Mouse (Mus musculus) C3H10T1/2 (cell line): ENCODE measurements around the gene Iscu. TPM values are rescaled to one million over a fixed set of nuclear protein-coding genes. Genes with fewer than 3 reads are reported as not detected.

Source experiments
- polyA plus RNA-seq, 2 experiments: library from polyadenylated mRNA; unstranded; fragments of >200 nt; fragmentation: generic; extraction: Trizol; gene quantifications; one replicate each; pipeline ENCODE4 v1.2.1; 2012; ENCODE audit warnings: missing spikeins in 2 of 2

Iscu gene
- polyA plus RNA-seq, result 100 to 1,000 TPM in 1 of 2 experiments, 10 to 100 TPM in 1; 55.5 to 104 TPM

DNA sequence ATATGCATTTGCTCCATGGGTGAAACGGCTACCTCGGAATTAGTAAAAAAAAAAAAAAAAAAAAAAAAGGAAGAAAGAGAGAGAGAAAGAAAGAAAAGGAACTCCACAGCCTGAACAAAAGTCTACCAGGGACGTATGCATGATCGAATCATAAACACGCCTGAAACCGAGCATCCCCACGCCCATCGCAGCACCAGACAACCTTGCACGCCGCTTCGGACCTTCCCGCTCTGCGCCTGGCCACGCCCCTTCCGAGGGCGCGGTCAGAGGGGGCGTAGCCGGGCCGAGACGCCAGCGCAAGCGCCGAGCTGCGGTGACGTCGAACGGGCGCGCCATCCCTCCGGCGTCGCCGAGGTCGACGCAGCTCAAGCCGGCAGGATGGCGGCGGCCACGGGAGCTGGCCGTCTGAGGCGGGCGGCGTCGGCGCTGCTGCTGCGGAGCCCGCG lies at the start of gene Iscu, which contains the start of gene Sart3:
Gene Iscu, plus strand, starts transcription at position 299 of the 446 bp plus-strand sequence.
Gene Sart3, minus strand, starts transcription at position 61 of the 446 bp plus-strand sequence.

GRCm38 (mm10) chr5:113724446-113724845 lies 48.1 kb upstream of the Iscu start, which contains the start of gene 1700069L16Rik:
Gene 1700069L16Rik (minus strand): TSS chr5:113724772.

GRCm38 (mm10) chr5:113735345-113736112 lies 37.0 kb upstream of the Iscu start, which contains the start of gene Ficd:
Gene Ficd (plus strand): TSS chr5:113735803.

GRCm38 (mm10) chr5:113800280-113800679 lies 27.7 kb downstream of the Iscu start, which contains the start of gene Tmem119:
Gene Tmem119 (minus strand): TSS chr5:113800516.

Other genes with a start within 250 kb of the Iscu start
- gene Cmklr1, start 122.3 kb upstream of the Iscu start, polyA plus RNA-seq, result 10 to 100 TPM in 1 of 2 experiments, 1 to 10 TPM in 1; 2.7 to 12.4 TPM
- not detected for gene 1700069L16Rik, start 48.0 kb upstream of the Iscu start, polyA plus RNA-seq
- gene Ficd, start 36.9 kb upstream of the Iscu start, polyA plus RNA-seq, result 1 to 10 TPM in 1 of 2 experiments, under 1 TPM in 1; 0.92 to 4.2 TPM
- 10 to 100 TPM; 16.2 to 23.0 TPM for gene Sart3, start 238 bp upstream of the Iscu start, polyA plus RNA-seq
- 10 to 100 TPM in 1 of 2 experiments, 1 to 10 TPM in 1; 8.0 to 30.4 TPM for gene Tmem119, start 27.8 kb downstream of the Iscu start, polyA plus RNA-seq
- not detected for gene Selplg, start 59.9 kb downstream of the Iscu start, polyA plus RNA-seq
- gene Coro1c, start 136.0 kb downstream of the Iscu start, polyA plus RNA-seq, result 10 to 100 TPM; 25.0 to 48.5 TPM
- 1 to 10 TPM in 1 of 2 experiments, under 1 TPM in 1; 0.90 to 4.2 TPM for gene Ssh1, start 221.1 kb downstream of the Iscu start, polyA plus RNA-seq
- under 1 TPM in 1 of 2 experiments, not detected in 1; 0.04 TPM for gene Dao, start 231.0 kb downstream of the Iscu start, polyA plus RNA-seq